Mouse (Mus musculus): Measurements from ENCODE around the gene Epo.

DNA sequence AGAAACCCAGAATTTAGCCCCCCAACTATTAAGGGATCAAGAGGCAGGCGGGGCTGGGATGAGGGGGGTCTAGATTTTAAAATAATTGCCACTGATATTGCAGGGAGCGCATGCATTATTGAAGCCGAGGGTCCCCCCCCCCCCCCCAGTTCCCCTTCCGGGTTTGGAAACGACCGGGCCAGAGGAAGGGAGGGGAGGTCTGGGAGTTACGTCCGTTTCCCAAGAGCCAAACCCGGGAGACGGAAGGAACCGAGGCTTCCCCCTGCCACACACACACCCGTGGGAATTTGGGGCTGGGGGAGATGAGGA is 280 bp downstream of the Epo start:
- TF ChIP-seq POLR2A (IDR thresholded peaks at IDR 0.05; ENCODE audit: borderline replicate concordance, insufficient read depth, low read length): no peak
- no peak for TF ChIP-seq CTCF (IDR thresholded peaks at IDR 0.05; ENCODE audit: borderline replicate concordance, insufficient read depth, low read depth, low read length)

All from cerebellum, adult 2 months (tissue).